Mouse (Mus musculus) large intestine, adult 2 months (tissue): ENCODE results near the gene Tgtp2. TPM values are rescaled to one million over a fixed set of nuclear protein-coding genes. Genes with fewer than 3 reads are reported as not detected.
"Not testable (repeated sequence)": the region's sequence is repeated elsewhere in the genome, so short reads cannot be mapped to it uniquely, and the experiment has no call there.

Experiments used
- DNase-seq: peaks from one replicate; pipeline ENCODE4 v3.0.0-alpha.2; 2012; ENCODE audit warnings: low read depth, low spot score
- WGBS: fragments of 180-500 bp; shearing (Covaris S2); methylation state at CpG from one replicate; pipeline ENCODE4 v1.1.7; 2018; 5-methylcytosine and 5-hydroxymethylcytosine counted together
- polyA plus RNA-seq: library from polyadenylated mRNA; depleted of rRNA; stranded (reverse); fragments of >200 nt; gene quantifications from 2 replicates; pipeline ENCODE4 v1.2.3, GENCODE M21; 2012

Tgtp2 gene
- polyA plus RNA-seq, 1 experiment: 20.1 TPM

DNA sequence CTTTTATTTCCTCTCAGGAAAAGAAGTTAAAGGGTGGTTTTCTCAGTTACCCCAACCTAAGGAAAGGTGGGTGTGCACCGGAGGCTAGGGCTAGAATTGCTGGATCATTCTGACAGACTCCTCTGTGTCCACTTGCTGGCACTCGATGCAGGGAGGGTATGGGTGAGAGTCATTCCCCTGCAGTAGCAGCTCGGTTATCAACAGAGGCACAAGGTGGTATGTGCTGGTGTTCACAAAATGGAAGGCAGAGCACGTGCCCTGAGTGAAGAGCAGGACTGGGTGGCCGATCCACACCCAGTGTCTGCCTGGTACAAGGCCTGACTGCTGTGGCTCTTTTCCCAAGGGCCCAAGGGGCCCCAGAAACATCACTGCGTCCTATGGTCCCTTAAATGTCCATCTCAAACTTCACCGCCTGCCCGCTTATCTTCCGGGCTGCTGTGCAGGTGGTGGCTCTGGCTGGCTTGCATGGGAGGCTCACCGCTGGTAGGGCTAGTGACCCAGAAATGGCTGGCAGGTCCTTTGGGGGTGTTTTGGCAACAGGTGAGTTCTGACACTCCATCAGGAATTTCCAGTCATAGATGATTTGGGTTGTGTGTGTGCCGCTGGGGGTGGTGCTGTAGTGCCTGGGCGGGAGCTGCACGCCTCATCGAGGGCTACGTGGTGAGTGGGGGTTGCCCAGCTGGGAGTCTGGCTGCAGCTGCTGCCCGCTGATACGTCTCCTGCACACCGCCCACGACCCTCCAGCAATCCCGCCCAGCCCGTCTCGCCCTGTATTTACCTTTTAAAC is 24.0 kb upstream of the Tgtp2 start:
- no peak for DNase-seq
- 35% methylated on average over 22 of the region's 22 CpGs for WGBS

DNA sequence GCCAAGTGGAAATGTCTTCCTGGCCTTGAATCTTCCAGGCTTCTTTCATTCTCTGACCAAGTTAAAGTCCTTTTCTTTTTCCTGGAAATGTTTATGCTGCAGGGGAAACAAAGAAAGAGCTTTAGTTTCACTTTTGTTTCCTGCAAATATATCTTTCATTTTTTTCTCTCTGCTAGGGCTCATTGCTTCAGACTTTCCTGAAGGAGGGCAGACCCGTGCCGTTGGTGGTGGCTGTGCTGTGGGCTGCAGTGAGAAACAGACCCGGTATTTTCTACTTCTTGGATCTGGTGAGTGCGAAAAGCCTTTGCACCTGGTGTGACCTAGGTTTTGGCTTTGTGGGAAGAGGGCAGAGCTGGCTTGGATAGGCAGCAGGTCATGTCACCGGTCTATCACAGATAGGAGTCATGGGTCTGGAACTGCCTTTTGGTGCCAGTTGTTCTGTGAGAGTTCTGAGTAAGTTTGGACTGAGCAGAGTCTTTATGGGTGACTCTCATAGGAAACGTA is 22.9 kb upstream of the Tgtp2 start:
- 45% methylated on average over 6 of the region's 6 CpGs for whole genome bisulfite sequencing
- DNase-seq: no peak

DNA sequence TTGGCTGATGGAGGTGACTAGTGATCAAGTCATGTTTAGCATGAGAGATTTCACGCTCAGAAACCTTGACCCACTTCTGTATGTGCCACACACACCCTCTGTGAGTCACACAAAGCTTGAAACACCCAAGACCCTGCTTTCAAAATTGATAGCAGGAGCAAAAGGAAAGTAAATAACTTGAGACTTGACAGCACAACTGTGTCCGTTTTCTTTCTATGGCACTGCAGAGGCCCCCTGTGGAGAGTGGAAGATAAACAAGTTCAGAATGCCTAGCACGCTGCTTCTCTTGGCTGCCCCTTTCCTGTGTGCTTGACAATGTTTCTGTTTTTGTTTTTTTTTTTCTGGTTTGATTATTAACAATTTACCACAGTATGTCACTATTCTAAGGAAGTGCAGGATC is 20.9 kb upstream of the Tgtp2 start:
- no peak for DNase-seq
- 37% methylated on average over 3 of the region's 3 CpGs for WGBS

DNA sequence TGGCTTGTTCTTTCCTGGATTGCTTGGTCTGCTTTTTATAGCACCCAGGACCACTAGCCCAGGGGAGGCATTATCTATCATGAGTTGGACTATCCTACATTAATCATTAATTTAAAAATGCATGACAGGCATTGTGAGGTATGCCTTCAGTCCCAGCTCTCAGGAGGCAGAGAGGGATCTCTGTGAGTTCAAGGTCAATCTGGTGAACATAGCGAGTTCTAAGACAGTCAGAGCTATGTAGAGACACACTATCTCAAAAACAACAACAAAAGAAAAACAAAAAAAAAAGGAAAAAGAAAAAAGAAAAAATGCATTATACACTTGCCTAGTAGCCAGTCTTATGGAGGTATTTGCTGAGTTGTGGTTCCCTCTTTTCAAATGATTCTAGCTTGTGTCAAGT is 20.4 kb upstream of the Tgtp2 start:
- 77% methylated on average over 1 of the region's 1 CpGs for WGBS

DNA sequence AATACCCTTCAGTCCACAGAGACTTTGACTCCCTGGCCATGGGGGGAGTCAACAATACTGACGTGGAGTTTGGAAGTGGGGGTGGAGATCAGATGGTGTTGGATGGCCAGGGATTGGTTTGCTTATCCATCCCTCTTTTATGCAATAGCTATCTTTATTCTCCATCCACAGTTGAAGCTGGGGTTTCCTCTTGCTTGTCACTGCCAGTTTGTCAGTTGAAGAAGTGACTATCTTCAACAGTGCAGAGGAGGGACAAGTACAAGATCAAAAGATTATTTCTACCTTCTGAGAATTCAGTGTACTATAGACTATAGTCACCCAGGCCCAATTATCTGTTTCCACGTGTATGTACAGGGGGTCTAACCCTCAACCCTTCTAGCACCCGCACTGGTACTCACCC is 19.8 kb upstream of the Tgtp2 start:
- no peak for DNase-seq
- 74% methylated on average over 3 of the region's 3 CpGs for WGBS

More for the DNA sequence above, 20.4 kb upstream of the Tgtp2 start:
- DNase-seq: no peak

DNA sequence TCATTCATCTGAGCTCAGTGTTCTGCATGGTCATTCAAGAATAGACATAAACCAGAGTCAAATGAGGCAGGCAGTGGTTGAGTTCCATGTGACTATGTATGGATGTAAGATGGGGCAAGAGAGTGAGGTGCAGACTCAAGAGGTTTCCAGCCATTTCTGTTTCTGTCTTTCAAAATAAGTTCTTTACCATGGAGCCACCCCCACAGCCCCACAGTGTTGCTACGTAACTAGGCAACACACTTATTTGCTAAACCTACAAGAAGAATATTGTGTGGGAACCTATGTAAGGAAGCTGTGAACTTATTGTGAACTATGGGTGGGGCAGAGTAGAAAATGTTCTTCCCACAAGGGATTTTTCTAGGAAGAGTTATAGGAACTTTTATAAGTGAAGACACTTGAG is 19.1 kb upstream of the Tgtp2 start:
- WGBS: 69% methylated on average over 1 of the region's 1 CpGs
- no peak for DNase-seq

DNA sequence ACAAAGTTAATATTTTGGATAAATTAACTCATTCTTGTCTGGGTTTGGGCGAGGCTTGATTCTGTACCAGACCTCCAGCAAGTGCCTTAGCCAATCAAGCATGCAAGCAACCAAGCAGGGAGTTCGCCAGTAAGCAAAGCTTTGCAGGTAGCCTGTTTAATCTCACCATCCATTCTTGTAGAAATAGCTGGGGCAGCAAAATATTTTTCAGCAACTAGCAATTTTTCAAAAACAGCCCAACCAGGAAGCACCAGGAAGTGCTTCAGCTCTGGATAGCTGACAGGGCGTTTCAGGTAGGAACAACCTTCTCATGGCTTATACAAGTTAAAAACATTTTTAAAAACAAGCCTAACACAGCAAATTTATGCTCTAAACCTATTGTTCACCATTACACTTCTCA is 17.9 kb upstream of the Tgtp2 start:
- 76% methylated on average over 3 of the region's 3 CpGs for WGBS
- no peak for DNase-seq

DNA sequence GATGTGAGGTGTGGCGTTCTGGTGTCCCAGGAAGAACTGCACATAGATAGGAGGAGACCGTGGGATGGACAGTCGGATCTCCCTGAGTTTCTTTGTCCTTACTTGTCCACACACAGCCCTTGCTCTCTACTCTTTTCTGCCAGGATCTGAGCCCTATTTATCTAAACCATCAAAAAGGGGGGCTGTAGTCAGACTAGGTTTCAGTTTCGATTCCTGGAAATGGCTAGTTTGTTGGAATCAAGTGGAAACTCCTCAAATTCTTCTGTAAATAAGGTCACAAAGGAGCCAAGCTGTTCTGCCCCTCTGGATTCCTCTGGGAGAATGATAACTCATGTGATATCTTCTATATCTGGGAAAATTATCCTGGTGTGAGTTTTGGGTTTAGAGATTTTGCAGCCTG is 17.4 kb upstream of the Tgtp2 start:
- WGBS: 74% methylated on average over 4 of the region's 4 CpGs

DNA sequence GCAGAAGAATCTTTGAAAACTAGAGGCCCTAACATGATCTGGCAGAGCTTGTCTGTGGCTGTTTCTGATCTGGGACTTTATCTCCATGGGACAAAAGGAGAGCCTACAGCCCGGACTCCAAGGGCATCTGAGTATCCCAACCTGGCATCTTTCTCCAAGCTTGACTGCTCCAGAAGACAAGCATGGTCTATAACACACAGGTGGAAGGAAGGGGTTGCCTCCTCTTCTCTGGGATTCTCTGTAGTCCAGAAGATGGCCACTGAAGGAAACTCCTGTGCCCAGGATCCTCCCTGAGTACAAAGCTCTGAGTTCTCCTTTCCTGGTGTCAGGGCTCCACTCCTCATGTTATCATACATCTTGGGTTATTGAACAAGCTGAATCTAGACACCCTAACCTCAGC is 16.6 kb upstream of the Tgtp2 start:
- 97% methylated on average over 1 of the region's 1 CpGs for WGBS
- no peak for DNase-seq

More for the DNA sequence above, 17.4 kb upstream of the Tgtp2 start:
- no peak for DNase-seq

DNA sequence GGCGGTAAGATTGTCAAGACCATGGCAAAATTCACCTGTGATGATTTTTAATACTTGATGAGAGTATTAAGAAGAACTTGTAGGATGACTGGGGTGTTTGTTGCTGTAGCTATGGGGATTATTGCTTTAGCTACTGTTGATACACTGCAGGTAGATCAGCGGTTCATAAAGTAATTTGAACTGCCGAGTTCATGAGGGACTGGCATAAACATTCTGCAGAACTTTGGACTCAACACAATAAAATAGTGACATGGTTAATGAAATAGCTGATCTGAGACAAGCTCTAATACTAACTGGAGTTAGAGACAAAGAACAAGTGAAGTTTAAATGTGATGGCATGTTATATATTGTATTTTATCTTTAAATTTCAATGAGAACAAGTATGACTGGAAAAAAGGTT is 14.7 kb upstream of the Tgtp2 start:
- 30% methylated on average over 3 of the region's 3 CpGs for WGBS
- no peak for DNase-seq

DNA sequence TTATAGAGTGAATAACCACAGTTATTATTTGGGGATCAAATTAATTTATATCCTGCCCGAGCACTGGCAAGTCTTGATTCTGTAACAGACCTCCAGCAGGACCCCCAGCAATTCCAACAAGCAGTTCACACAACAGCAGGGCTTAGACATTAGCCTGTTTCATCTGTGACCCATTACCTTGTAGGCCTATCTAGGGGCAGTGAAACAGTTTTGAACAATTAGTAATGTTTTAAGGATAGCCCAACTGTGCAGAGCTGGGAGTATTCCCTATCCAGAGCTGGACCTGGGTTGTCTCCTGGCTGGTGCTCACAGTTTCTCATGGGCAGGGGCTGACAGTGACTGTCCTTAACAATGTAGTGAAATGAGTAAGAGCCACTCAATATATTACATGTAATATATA is 13.0 kb upstream of the Tgtp2 start:
- WGBS: 78% methylated on average over 1 of the region's 1 CpGs
- DNase-seq: no peak

GRCm38 (mm10) chr11:49076001-49076757 is 12.2 kb upstream of the Tgtp2 start, which contains the start of gene Ifi47:
Gene Ifi47 (plus strand): TSS chr11:49076587.
- DNase-seq: not testable (repeated sequence)
- 57% methylated on average over 6 of the region's 6 CpGs for WGBS

- DNase-seq: no peak
- 82% methylated on average over 1 of the region's 1 CpGs for WGBS
These were observed 4.4 kb upstream of the Tgtp2 start for GRCm38 (mm10) chr11:49068358-49068757.

- DNase-seq: not testable (repeated sequence)
- 64% methylated on average over 2 of the region's 2 CpGs for WGBS
These were observed 2.1 kb downstream of the Tgtp2 start for GRCm38 (mm10) chr11:49061865-49062264.

GRCm38 (mm10) chr11:49060061-49060460 is 3.9 kb downstream of the Tgtp2 start:
- DNase-seq: not testable (repeated sequence)
- WGBS: 64% methylated on average over 2 of the region's 3 CpGs

DNA sequence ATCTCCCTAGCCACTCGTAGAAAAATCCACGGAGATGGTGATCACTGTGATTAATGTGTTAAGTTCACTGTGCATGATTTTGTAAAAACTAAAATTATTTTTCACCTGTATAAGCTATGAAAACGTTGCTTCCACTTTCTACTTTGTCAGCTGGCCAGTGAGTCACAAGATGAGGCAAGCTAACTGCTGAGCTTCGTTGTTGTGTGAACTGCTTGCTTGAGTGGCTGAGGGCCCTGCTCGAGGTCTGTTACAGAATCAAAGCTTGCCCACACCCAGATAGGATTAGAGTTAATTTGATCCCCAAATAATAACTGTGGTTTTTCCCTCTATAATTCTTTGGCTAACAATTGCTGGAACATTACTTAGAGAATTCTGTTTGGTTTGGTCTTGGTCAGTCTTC is 12.1 kb downstream of the Tgtp2 start:
- DNase-seq: not testable (repeated sequence)
- no CpG with 5 or more reads among the region's 5 CpGs for whole genome bisulfite sequencing

DNA sequence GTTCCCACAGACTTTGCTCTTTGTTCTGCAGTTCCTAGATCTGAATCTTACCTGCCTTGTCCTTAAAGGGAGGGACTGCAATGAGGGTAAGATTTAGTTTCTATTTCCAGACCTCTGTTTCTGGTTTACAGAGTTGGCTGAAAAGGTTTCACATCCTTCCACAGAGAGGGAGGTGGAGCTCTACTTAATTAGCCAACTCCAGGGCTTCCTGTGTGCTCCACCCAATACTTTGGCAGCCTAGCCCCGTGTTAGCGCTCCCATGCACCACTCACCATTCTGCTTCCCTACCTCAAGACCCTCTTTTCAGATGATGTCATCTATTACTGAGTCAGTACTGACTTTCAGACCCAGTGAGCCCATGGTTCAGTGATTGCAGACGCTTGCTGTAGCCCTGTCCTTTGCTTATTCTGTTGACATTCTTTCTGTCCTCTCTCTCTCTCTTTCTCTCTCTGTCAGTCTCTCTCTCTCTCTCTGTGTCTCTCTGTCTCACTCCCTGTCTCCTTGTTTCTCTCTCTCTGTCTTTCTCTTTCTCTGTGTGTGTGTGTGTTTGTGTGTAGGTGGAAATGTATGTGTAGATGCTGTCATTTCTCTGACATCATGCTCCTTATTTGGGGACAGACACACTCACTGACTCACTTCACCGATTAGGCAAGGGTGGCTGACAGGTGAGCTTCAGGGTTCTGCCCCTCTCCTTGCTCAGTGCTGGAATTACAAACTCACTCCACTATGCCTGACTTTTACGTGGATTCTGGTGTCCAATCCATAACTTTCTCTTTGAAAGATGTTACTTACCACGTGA is 12.7 kb downstream of the Tgtp2 start, which contains the start of gene 9930111J21Rik2:
9930111J21Rik2 (minus strand) TSS at position 150 of the 799 bp plus-strand sequence.
- WGBS: 29% methylated on average over 1 of the region's 6 CpGs
- not testable (repeated sequence) for DNase-seq

GRCm38 (mm10) chr11:49050064-49050463 is 13.9 kb downstream of the Tgtp2 start:
- not testable (repeated sequence) for DNase-seq

DNA sequence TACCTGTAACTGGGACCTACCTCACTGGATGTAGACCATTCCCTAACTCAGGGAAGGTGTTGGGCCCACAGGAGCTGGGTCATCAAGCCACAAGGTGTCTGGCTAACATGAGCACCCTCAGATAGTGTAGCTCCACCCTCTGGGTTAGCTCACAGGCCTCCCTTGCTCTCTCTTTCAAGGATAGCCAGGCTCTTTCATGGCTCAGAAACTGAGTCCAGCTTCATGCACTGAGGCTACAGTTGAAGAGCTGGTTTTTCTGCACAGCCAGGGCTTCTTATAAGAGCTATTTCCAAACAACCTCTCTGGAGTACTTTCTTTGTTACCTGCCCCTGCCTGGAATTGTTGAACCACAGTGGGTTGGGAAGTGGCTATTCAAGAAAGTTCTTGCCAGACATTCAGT is 51.9 kb downstream of the Tgtp2 start:
- not testable (repeated sequence) for DNase-seq
